Mouse (Mus musculus) Patski (cell line): Measurements from ENCODE around the gene Cst6. TPM values are rescaled to one million over a fixed set of nuclear protein-coding genes. Genes with fewer than 3 reads are reported as not detected.

Source experiments
- ATAC-seq: fragments of 100-300 bp; one replicate; pipeline ENCODE4 v1.8.0; 2021
- CTCF ChIA-PET: fragments of 350-600 bp; sonication (Branson Sonifier 250); formaldehyde crosslinking; loops from one replicate; lab custom pipeline; 2022; ENCODE audit warnings: inconsistent platforms; lab: Charles Lee
- POLR2A ChIA-PET: fragments of 350-600 bp; sonication (Branson Sonifier 250); formaldehyde crosslinking; loops from one replicate; lab custom pipeline; 2022; ENCODE audit warnings: antibody characterized with exemption, inconsistent platforms; lab: Charles Lee
- DNase-seq: peaks from one replicate; pipeline ENCODE4 v3.0.0-alpha.2; 2011; ENCODE audit warnings: low read depth, low spot score
- H3K27me3 ChIP-seq: fragments of 371-371 bp; one replicate; pipeline ENCODE4 v1.5.1; 2021
- CTCF ChIP-seq: fragments of 100-300 bp; IDR thresholded peaks from one replicate; pipeline ENCODE4 v1.5.1; 2021
- in situ Hi-C: fragments of 300-500 bp; cut with MboI; formaldehyde crosslinking; loops from 3 replicates; pipeline ENCODE4 v1.11.1; 2018; ENCODE audit warnings: low pct_unique_long_range_greater_than_20kb, mixed read lengths
- polyA plus RNA-seq: library from polyadenylated mRNA; unstranded; gene quantifications from one replicate; pipeline ENCODE4 v1.2.3, GENCODE M21; 2021

Gene Cst6
- polyA plus RNA-seq, 1 experiment from 2014 or later: 1.1 TPM

GRCm38 (mm10) chr19:5327970-5328369 lies 21.4 kb downstream of the Cst6 start:
- DNase-seq: no peak
- ChIA-PET CTCF (interaction anchor here (1.0 kb wide), 1 partner anchor 119 kb away, joined by 3 read pairs; no protein-coding TSS in a partner anchor), POLR2A (no interaction called here)
- peaks cover 5% of the 10 kb centered on the region for H3K27me3 ChIP-seq
- ATAC-seq: no peak
- in situ Hi-C loops: no loop called here
- no peak for TF ChIP-seq CTCF

- ATAC-seq (no peak), DNase-seq (no peak)
- TF ChIP-seq CTCF: no peak
- in situ Hi-C loops: no loop called here
- H3K27me3 ChIP-seq: peaks cover 5% of the 10 kb centered on the region
- CTCF ChIA-PET: no interaction called here
- POLR2A ChIA-PET: interaction anchor here (0.9 kb wide), 1 partner anchor 24 kb away, joined by 3 read pairs; no protein-coding TSS in a partner anchor
Measured at GRCm38 (mm10) chr19:5323801-5324200, 25.6 kb downstream of the Cst6 start.

- in situ Hi-C loops: no loop called here
- CTCF ChIA-PET: interaction anchor here (0.7 to 1.7 kb wide), 3 partner anchors 13 to 162 kb away, joined by 3 to 6 read pairs (median 3); no protein-coding TSS in a partner anchor
- POLR2A ChIA-PET: no interaction called here
- ATAC-seq (no peak), DNase-seq (no peak)
- no peaks in the 10 kb centered on the region for H3K27me3 ChIP-seq
- no peak for TF ChIP-seq CTCF
Measured at GRCm38 (mm10) chr19:5313189-5313588, 36.2 kb downstream of the Cst6 start.

DNA sequence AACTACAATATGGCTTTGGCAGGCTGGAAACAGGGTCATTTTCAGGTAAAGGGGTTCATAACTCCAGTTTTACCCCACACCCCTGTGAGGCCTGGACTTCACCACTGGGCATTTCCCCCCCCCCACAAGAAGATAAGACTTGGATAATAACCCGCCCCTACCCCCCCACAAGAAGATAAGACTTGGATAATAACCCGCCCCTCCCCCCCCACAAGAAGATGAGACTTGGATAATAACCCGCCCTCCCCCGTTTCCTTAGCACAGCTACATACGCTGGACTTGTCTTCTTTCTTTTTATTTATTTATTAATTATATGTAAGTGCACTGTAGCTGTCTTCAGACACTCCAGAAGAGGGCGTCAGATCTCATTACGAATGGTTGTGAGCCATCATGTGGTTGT lies 40.3 kb downstream of the Cst6 start:
- CTCF ChIA-PET: no interaction called here

DNA sequence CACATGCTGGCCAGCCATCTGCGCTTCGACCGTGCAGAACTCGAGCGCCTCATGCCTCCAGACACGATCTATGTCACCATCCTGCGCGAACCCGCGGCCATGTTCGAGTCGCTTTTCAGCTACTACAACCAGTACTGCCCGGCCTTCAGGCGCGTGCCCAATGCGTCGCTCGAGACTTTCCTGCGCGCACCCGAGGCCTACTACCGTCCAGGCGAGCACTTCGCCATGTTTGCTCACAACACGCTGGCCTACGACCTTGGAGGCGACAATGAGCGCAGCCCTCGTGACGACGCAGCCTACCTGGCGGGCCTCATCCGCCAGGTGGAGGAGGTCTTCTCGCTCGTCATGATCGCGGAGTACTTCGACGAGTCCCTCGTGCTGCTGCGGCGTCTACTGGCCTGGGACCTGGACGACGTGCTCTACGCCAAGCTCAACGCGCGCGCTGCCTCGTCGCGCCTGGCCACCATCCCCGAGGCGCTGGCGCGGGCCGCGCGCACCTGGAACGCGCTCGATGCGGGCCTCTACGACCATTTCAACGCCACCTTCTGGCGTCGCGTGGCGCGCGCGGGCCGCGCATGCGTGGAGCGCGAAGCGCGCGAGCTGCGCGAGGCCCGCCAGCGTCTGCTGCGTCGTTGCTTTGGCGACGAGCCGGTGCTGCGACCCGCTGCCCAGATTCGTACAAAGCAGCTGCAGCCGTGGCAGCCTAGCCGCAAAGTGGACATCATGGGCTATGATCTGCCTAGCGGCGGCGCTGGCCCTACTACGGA lies 42.2 kb downstream of the Cst6 start:
- DNase-seq: no peak
- CTCF ChIA-PET: interaction anchor here (1.9 kb wide), 1 partner anchor 11 kb away, joined by 5 read pairs; the partner anchor contains the start of gene Sf3b2
- in situ Hi-C loops: no loop called here

More for the DNA sequence above, 40.3 kb downstream of the Cst6 start:
- ATAC-seq (no peak), DNase-seq (no peak)
- TF ChIP-seq CTCF: no peak
- no peaks in the 10 kb centered on the region for H3K27me3 ChIP-seq
- in situ Hi-C loops: no loop called here
- POLR2A ChIA-PET: no interaction called here

DNA sequence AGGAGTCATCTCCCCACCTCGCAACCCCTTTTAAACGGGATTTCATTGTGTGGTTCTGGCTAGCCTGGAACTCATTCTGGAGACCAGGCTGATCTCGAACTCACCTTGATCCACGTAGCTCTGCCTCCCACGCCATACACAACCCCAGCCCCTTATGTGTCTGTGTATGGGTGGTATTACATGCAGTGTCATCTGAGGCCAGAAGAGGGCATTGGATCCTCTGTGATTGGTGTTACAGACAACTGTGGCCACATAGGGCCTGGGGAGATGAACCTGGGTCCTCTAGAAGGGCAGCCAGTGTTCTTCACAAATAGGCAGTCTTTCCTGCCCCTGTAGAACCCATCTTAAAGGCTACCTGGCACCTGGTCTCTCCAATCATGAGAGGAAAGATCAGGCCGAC lies 43.1 kb downstream of the Cst6 start:
- in situ Hi-C loops: no loop called here
- TF ChIP-seq CTCF: peak; percentile 70
- ChIA-PET POLR2A (no interaction called here), CTCF (interaction anchor here (1.9 kb wide), 1 partner anchor 10 kb away, joined by 5 read pairs; the partner anchor contains the start of gene Sf3b2)
- no peak for ATAC-seq
- no peaks in the 10 kb centered on the region for H3K27me3 ChIP-seq
- DNase-seq: no peak

More for the DNA sequence above, 42.2 kb downstream of the Cst6 start:
- no peaks in the 10 kb centered on the region for H3K27me3 ChIP-seq
- POLR2A ChIA-PET: no interaction called here
- no peak for TF ChIP-seq CTCF
- no peak for ATAC-seq

GRCm38 (mm10) chr19:5302455-5302854 lies 46.9 kb downstream of the Cst6 start:
- in situ Hi-C loops: loop anchor here (5.0 kb wide), 1 partner anchor 125 kb away; the partner anchor contains the start of gene AI837181
- CTCF ChIA-PET: interaction anchor here (1.0 to 1.9 kb wide), 3 partner anchors 12 to 107 kb away, joined by 3 to 6 read pairs (median 4); partner anchors contain the start of gene Cst6
- DNase-seq: no peak
- POLR2A ChIA-PET: no interaction called here
- peak; percentile 83 for TF ChIP-seq CTCF
- ATAC-seq: no peak
- H3K27me3 ChIP-seq: no peaks in the 10 kb centered on the region

- TF ChIP-seq CTCF: no peak
- no peak for DNase-seq
- ATAC-seq: no peak
- in situ Hi-C loops: loop anchor here (5.0 kb wide), 1 partner anchor 127 kb away; the partner anchor contains the start of gene AI837181
- ChIA-PET CTCF (no interaction called here), POLR2A (interaction anchor here (0.9 kb wide), 1 partner anchor 28 kb away, joined by 4 read pairs; the partner anchor contains the start of gene Pacs1)
- no peaks in the 10 kb centered on the region for H3K27me3 ChIP-seq
Measured at GRCm38 (mm10) chr19:5300588-5300987, 48.8 kb downstream of the Cst6 start.

DNA sequence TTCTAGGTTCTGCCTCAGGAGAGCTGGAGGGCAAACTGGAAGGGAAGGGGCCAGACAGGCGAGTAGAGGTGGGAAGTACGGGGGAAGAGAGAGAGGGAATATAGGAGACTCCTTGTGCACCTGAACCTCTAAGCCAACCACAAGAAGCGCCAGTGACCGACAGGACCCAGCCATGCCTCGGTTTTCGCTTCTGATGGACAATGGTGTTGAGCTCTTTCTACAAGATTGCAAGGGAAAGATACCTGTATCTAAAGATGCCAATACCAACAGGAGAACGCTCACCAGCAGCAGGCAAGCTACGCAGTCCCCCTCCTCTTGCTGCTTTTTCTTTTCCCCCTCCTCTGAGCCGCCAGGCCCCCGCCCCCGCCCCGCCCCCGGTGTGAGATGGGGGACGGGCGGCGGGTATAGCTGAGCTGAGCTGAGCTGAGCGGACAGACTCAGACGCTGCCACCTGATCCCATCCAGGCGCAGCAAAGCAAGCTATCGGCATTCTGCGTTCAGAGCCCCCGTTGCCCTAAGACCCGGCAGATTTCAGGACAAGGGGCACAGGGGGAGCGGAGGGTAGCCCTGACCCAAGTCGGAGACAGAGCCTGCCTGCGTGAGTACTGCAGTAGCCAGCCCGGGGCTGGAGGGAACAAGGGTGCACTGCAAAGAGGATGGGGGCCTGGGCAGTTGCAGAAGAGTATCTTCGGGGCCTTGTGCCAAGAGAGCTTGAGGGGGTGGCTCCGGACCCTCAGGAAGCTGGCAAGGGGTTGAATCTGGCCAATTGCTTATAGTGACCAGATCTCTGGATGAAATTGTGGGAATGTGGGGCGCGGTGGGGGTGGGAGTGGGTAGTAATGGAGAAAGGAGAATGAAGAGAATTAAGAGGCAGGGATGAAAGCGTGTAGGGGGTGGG lies 51.2 kb downstream of the Cst6 start, which contains the start of gene Gal3st3:
Gene Gal3st3 (plus strand): TSS at position 429 of the 898 bp plus-strand sequence.
- H3K27me3 ChIP-seq: no peaks in the 10 kb centered on the region
- DNase-seq (no peak), ATAC-seq (no peak)
- no peak for TF ChIP-seq CTCF
- POLR2A ChIA-PET: no interaction called here
- in situ Hi-C loops: no loop called here
- CTCF ChIA-PET: interaction anchor here (1.5 kb wide), 1 partner anchor 50 kb away, joined by 3 read pairs; no protein-coding TSS in a partner anchor

DNA sequence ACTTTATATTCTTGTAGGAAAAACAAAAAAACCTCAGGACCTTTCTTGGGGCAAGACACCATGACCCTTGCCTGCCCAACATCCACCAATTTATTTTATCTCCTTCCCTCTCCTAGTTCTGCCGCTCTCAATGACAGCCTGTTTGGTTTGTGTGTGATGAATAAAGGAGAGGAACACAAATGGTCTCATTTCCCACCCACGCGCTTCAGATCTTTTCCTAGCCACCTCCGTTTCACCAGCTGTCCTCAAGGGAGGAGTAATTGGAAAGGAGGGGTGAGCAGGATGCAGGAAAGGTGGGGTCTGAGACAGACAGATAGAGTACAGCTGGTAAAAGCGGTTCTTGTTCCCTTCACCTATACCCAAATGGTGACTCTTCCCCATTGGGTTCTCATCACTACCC lies 52.7 kb downstream of the Cst6 start:
- H3K27me3 ChIP-seq: no peaks in the 10 kb centered on the region
- DNase-seq: no peak
- POLR2A ChIA-PET: no interaction called here
- TF ChIP-seq CTCF: no peak
- in situ Hi-C loops: no loop called here
- ATAC-seq: no peak
- CTCF ChIA-PET: interaction anchor here (1.6 to 1.8 kb wide), 3 partner anchors 10 to 40 kb away, joined by 3 to 8 read pairs (median 5); no protein-coding TSS in a partner anchor
